Mouse (Mus musculus) kidney, embryonic 14.5 days (tissue): ENCODE measurements around the gene Txn1. TPM values are rescaled to one million over a fixed set of nuclear protein-coding genes. Genes with fewer than 3 reads are reported as not detected.

Source experiments
- ATAC-seq: fragments of 200-750 bp; cut with Nextera tagmentation; 2 replicates; pipeline ENCODE4 v1.8.0; 2017; ENCODE audit warnings: moderate number of reproducible peaks, mild to moderate bottlenecking, moderate TSS enrichment, moderate library complexity; ENCODE audit not compliant: low FRiP score, low TSS enrichment
- H3K27ac ChIP-seq: fragments of 300-500 bp; sonication (generic); 2 replicates; pipeline ENCODE4 v1.5.1; 2014; ENCODE audit warnings: low read depth, mild to moderate bottlenecking, low read length, moderate library complexity, mixed read lengths
- H3K27me3 ChIP-seq: fragments of 300-500 bp; sonication (generic); 2 replicates; pipeline ENCODE4 v1.6.1; 2014; ENCODE audit warnings: mild to moderate bottlenecking, low read length; ENCODE audit not compliant: control insufficient read depth, insufficient read depth
- H3K36me3 ChIP-seq: fragments of 300-500 bp; sonication (generic); 2 replicates; pipeline ENCODE4 v1.6.1; 2014; ENCODE audit warnings: low read length, mixed read lengths; ENCODE audit not compliant: control insufficient read depth, insufficient read depth
- H3K4me1 ChIP-seq: fragments of 300-500 bp; sonication (generic); 2 replicates; pipeline ENCODE4 v1.6.1; 2014; ENCODE audit warnings: low read length, mixed read lengths; ENCODE audit not compliant: control insufficient read depth, insufficient read depth
- H3K4me2 ChIP-seq: fragments of 300-500 bp; sonication (generic); replicated peaks from 2 replicates; pipeline ENCODE4 v1.6.1; 2014; ENCODE audit warnings: low read depth, mild to moderate bottlenecking, low read length
- H3K4me3 ChIP-seq: fragments of 300-500 bp; sonication (generic); 2 replicates; pipeline ENCODE4 v1.5.1; 2014; ENCODE audit warnings: mild to moderate bottlenecking, low read length
- H3K9ac ChIP-seq: fragments of 300-500 bp; sonication (generic); 2 replicates; pipeline ENCODE4 v1.6.1; 2014; ENCODE audit warnings: low read depth, mild to moderate bottlenecking, low read length, moderate library complexity
- H3K9me3 ChIP-seq: fragments of 300-500 bp; sonication (generic); 2 replicates; pipeline ENCODE4 v1.6.1; 2016; ENCODE audit warnings: low read length; ENCODE audit not compliant: control insufficient read depth
- WGBS: fragments of 180-500 bp; shearing (Covaris S2); extraction: QIAGEN DNeasy Blood & Tissue Kit; methylation state at CpG from one replicate; pipeline ENCODE4 v1.1.7; 2014; 5-methylcytosine and 5-hydroxymethylcytosine counted together
- polyA plus RNA-seq: library from polyadenylated mRNA; unstranded; fragments of >200 nt; fragmentation: Nextera tagmentation; extraction: Ambion mirVana; gene quantifications from 2 replicates; pipeline ENCODE4 v1.2.1, GENCODE M21; 2014

The Txn1 gene
- polyA plus RNA-seq, 1 experiment from 2014 or later = 493 TPM

DNA sequence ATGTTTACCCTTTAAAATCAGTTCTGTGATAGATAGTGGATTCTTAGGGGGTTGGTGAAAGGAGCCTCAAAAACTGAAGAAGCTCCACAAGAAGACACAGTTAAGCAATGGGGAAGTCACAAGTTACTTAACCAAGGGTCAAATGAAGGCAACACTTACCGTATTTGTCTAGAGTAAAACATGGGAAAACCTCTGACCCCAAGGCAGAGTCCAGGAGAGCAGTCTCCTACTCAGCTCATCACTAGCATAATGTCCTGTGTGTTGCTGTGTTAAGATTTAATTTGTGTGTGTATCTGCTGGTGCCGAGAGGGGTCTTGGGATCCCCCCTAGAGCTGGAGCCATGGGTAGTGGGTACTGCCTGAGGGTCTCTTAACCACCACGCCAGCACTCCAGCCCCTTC, 3.8 kb downstream of the Txn1 start:
- no peak overlapping the region for H3K9ac ChIP-seq
- 90% methylated on average over 3 of the region's 3 CpGs for WGBS
- H3K4me2 ChIP-seq = no peak overlapping the region
- peaks cover 3% of the 10 kb centered on the region; the same call in 1 of the 2 replicates for H3K9me3 ChIP-seq
- H3K4me3 ChIP-seq = no peak overlapping the region
- H3K36me3 ChIP-seq = peaks cover 50% of the 10 kb centered on the region
- H3K27ac ChIP-seq = no peak overlapping the region
- ATAC-seq = no peak
- H3K27me3 ChIP-seq = no peaks in the 10 kb centered on the region
- H3K4me1 ChIP-seq = peaks cover 17% of the 10 kb centered on the region

- ATAC-seq = no peak
- WGBS = 88% methylated on average over 6 of the region's 6 CpGs
- H3K9me3 ChIP-seq = peaks cover 3% of the 10 kb centered on the region; the same call in 1 of the 2 replicates
These were observed 6.3 kb downstream of the Txn1 start for GRCm38 (mm10) chr4:57949866-57950265.

DNA sequence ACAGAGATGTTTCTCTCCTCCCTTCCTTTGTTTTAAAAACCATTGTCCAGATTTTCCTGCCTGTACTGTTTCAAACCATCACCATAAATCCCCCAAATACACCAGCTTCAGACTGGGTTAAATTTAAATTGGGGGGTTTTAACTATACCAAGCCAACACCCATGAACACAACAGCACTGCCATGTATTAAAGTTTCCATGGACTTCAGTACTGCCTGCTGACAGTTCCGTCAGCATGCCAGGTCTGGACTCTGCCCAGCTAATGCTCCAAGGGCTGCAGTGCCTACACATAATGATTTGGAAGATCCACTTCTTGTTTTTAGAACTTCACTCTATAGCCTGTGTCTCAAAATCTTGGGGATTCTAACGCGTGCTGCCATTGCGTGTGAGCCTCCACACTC, 8.7 kb downstream of the Txn1 start:
- Histone ChIP-seq H3K27me3 (no peaks in the 10 kb centered on the region), H3K27ac (no peak overlapping the region), H3K4me2 (no peak overlapping the region), H3K36me3 (peaks cover 87% of the 10 kb centered on the region), H3K9ac (no peak overlapping the region), H3K9me3 (peaks cover 3% of the 10 kb centered on the region; the same call in 1 of the 2 replicates), H3K4me3 (no peak overlapping the region), H3K4me1 (no peaks in the 10 kb centered on the region)
- 94% methylated on average over 4 of the region's 4 CpGs for WGBS
- ATAC-seq = no peak

More at GRCm38 (mm10) chr4:57949866-57950265, 6.3 kb downstream of the Txn1 start:
- no peaks in the 10 kb centered on the region for H3K27me3 ChIP-seq
- H3K4me2 ChIP-seq = no peak overlapping the region
- peaks cover 70% of the 10 kb centered on the region for H3K36me3 ChIP-seq
- no peak overlapping the region for H3K4me3 ChIP-seq
- no peak overlapping the region for H3K27ac ChIP-seq
- H3K4me1 ChIP-seq = peaks cover 9% of the 10 kb centered on the region; the same call in 1 of the 2 replicates
- no peak overlapping the region for H3K9ac ChIP-seq

DNA sequence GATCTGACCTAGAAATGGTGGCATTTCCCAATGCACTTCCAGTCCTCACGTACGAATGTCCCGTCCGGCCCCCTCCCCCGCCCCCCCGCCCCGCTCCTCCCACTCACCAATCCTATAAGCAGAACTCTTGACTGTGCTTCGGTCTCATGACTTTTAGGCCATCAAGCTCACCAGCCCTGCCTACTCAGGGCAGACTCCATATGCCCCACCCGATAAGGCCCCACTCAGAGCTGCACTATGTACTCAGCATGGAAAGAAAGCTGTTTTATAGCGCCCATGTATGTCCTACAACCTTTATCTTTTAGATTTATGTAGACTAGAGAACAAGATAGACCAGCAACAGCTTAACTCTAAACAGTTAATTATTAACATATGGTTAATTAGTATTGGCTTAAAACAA, 9.2 kb downstream of the Txn1 start:
- H3K9me3 ChIP-seq = peaks cover 3% of the 10 kb centered on the region; the same call in 1 of the 2 replicates
- no peak overlapping the region for H3K9ac ChIP-seq
- H3K36me3 ChIP-seq = peaks cover 83% of the 10 kb centered on the region
- H3K4me2 ChIP-seq = no peak overlapping the region
- 69% methylated on average over 10 of the region's 10 CpGs for WGBS
- no peaks in the 10 kb centered on the region for H3K27me3 ChIP-seq
- H3K27ac ChIP-seq = no peak overlapping the region; the same call in 1 of the 2 replicates
- H3K4me1 ChIP-seq = no peaks in the 10 kb centered on the region
- ATAC-seq = 0 out of 2 replicates have a peak, but pooled peaks have one; percentile 48
- no peak overlapping the region for H3K4me3 ChIP-seq

GRCm38 (mm10) chr4:57942892-57943291, 13.3 kb downstream of the Txn1 start:
- no peak overlapping the region for H3K4me3 ChIP-seq

GRCm38 (mm10) chr4:57940631-57941030, 15.6 kb downstream of the Txn1 start:
- H3K9ac ChIP-seq = no peak overlapping the region
- H3K27me3 ChIP-seq = no peaks in the 10 kb centered on the region
- H3K36me3 ChIP-seq = peaks cover 25% of the 10 kb centered on the region
- H3K27ac ChIP-seq = no peak overlapping the region
- H3K4me1 ChIP-seq = no peaks in the 10 kb centered on the region
- WGBS = 93% methylated on average over 4 of the region's 4 CpGs
- H3K9me3 ChIP-seq = no peaks in the 10 kb centered on the region
- ATAC-seq = no peak
- no peak overlapping the region for H3K4me2 ChIP-seq
- no peak overlapping the region for H3K4me3 ChIP-seq

More at GRCm38 (mm10) chr4:57942892-57943291, 13.3 kb downstream of the Txn1 start:
- 99% methylated on average over 2 of the region's 2 CpGs for WGBS
- no peaks in the 10 kb centered on the region for H3K4me1 ChIP-seq
- H3K27ac ChIP-seq = no peak overlapping the region
- no peaks in the 10 kb centered on the region for H3K27me3 ChIP-seq
- no peaks in the 10 kb centered on the region for H3K9me3 ChIP-seq
- H3K4me2 ChIP-seq = no peak overlapping the region
- peaks cover 42% of the 10 kb centered on the region for H3K36me3 ChIP-seq
- ATAC-seq = no peak
- no peak overlapping the region for H3K9ac ChIP-seq

- WGBS = 85% methylated on average over 6 of the region's 6 CpGs
- Histone ChIP-seq H3K4me2 (no peak overlapping the region), H3K27me3 (no peaks in the 10 kb centered on the region)
These were observed 18.9 kb downstream of the Txn1 start for GRCm38 (mm10) chr4:57937292-57937691.

DNA sequence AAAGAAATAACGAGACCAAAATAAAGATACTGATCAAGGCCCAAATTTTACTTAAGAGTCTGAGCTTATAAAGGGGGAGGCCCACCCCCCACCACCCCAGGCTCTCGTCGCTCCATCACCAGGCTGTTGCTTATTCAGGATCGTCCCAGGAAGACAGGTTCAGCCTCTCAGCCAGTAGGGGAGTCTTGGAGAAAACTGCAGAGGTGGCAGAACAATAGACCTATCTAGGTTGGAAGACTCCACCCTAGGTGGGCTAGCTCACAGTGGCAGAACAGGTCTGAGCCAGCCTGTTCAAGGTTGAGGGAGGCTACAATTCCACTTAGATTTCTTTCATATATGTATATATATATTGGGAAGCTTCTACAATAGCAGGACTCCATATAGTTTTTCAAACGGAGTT, 22.0 kb downstream of the Txn1 start:
- Histone ChIP-seq H3K9me3 (0 out of 2 replicates have a peak, but pooled peaks cover 3% of the 10 kb centered on the region), H3K27me3 (no peaks in the 10 kb centered on the region), H3K27ac (no peak overlapping the region), H3K4me3 (no peak overlapping the region), H3K9ac (no peak overlapping the region), H3K4me2 (no peak overlapping the region), H3K36me3 (no peaks in the 10 kb centered on the region), H3K4me1 (no peaks in the 10 kb centered on the region)
- ATAC-seq = no peak
- 68% methylated on average over 5 of the region's 5 CpGs for WGBS

More at GRCm38 (mm10) chr4:57937292-57937691, 18.9 kb downstream of the Txn1 start:
- H3K27ac ChIP-seq = no peak overlapping the region
- 0 out of 2 replicates have a peak, but pooled peaks cover 3% of the 10 kb centered on the region for H3K9me3 ChIP-seq
- H3K4me1 ChIP-seq = no peaks in the 10 kb centered on the region
- no peak overlapping the region for H3K9ac ChIP-seq
- no peak for ATAC-seq
- no peak overlapping the region for H3K4me3 ChIP-seq
- H3K36me3 ChIP-seq = no peaks in the 10 kb centered on the region

DNA sequence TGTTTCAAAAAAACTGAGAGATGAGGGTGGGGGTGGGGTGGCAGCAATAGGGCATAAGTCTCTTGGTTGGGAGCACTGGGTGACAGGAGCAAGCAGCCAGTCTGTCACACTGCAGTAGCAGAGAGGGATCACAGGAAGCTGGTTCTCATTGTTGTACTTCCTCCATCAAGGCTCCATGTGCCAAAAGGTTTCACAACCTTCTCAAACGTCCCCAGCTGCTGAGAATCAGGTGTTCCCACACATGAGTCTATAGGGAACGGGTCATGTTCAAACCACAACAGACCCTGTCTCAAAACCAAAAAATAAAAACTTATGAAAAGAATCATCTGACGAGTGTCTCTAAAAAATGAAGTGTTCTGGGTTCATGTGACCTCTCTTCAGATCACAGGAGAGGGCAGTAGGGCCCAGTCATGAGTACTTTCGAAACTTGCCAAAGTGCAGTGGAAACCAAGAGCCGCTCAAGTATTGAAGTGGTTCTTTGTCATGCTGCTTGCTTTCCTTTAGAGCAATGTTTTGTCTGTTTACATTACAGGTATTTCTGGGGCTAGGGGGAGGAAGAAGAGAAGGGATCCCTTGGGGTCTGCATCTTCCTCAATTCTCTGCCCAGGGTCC, 25.5 kb downstream of the Txn1 start:
- Histone ChIP-seq H3K27ac (no peak overlapping the region), H3K9me3 (0 out of 2 replicates have a peak, but pooled peaks cover 3% of the 10 kb centered on the region), H3K4me3 (no peak overlapping the region), H3K27me3 (no peaks in the 10 kb centered on the region), H3K4me2 (no peak overlapping the region), H3K4me1 (no peaks in the 10 kb centered on the region), H3K36me3 (no peaks in the 10 kb centered on the region), H3K9ac (no peak overlapping the region)
- no peak for ATAC-seq
- WGBS = 77% methylated on average over 5 of the region's 5 CpGs
